Mouse (Mus musculus): ENCODE data around the gene Lhfpl3.

The Lhfpl3 gene

GRCm38 (mm10) chr5:22926171-22926570 is 180.3 kb downstream of the Lhfpl3 start:
- DNase-seq (ENCODE audit: low read depth in 2 of 2, low spot score in 2 of 2): no peak

DNA sequence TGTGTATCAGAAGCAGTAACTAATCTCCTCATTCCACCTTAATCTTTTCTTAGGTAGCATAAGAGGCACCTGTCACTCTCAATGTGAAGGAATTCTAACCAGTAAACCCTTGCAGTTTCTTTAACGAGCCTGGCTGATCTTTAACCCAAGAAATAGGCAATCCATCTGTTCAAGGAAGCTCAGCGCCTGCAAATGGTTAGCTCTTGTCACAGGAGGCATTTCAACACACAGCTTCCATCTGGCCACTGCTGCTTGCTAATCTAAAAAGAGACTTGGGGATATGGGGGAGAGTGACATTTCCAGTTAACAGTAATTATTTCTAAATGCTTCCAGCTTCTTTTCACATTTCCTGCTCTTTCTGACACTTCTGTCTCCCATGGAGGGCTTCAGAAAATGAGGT is 182.9 kb downstream of the Lhfpl3 start:
- DNase-seq (ENCODE audit: low read depth in 2 of 2, low spot score in 2 of 2): no peak

DNA sequence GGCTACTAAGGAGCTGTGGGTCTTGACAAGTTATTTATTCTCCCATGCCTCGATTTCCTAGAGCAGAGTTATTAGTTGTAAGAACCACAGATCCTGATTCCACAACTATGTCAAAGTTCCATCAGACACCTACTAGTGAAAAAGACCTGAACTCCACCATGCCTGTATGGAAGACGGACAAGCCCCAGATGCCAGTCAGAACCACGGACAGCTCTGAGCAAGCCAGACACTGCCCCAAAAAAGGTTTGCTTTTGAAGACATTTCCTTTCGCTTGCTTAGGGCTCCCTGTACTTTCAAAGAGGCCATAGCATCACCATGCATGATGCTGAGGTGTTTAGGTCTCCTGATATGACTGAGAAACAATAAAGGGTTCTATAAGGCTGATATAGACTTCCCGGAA is 197.4 kb downstream of the Lhfpl3 start:
- no peak for DNase-seq (ENCODE audit: low read depth in 2 of 2, low spot score in 2 of 2)

DNA sequence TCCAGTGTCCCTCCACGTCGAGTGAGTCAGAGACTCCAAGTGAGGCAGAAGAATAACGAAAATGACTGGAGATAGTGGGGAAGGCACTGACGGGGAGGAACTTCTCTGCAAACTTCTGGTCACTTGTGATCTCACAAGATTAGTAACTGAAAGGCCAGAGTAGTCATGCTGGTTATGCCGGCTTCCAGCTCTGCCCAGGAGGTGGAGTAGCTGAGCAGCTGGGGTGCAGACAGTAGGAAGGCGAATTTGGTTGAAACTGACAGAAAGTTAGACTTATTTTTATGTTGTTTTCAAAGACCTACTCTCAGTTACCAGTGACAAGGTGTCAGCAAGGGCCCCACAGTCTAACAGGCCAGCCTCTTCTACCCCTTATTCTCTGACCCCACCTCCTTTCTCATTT is 217.4 kb downstream of the Lhfpl3 start:
- no peak for DNase-seq (ENCODE audit: low read depth in 2 of 2, low spot score in 2 of 2)

DNA sequence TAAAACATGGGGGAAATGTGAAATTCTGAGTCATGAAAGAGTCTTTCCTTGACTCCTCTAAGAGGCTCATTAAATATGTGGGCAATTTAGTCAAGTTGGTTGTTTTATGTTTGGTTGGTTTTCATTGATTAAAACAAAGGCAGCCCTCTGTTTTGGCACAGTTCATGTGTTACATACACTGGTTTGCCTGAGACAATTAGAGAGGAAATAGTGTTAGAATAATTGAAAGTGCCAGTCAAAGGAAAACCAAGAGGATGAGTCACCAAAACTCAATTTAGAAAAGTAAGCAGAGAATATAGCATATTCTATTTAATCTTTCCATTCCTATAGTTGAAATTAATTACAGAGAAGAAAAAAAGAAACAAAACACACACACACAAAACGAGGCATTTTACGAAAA is 240.9 kb downstream of the Lhfpl3 start:
- DNase-seq (ENCODE audit: low read depth in 2 of 2, low spot score in 2 of 2): no peak

DNA sequence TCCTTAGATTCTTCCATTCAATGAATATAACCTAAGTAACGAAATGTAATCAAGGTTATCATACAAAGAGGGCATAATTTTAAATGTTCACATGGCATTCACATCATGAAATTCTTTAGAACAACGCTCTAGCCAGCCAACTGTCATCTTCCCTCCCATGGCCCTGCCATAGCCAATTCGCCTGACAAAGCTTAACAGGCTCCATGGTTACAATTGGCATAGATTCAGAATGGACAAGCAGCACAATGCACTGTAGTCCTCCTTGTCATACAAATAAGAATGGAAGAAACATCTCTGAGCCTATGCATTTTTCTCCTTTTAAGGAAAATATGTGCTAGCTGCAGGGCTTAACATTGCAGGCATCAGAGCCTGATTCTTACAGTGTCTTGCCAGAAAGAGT is 254.0 kb downstream of the Lhfpl3 start:
- no peak for DNase-seq (ENCODE audit: low read depth in 2 of 2, low spot score in 2 of 2)

- no peak for DNase-seq (ENCODE audit: low read depth in 2 of 2, low spot score in 2 of 2)
Measured at GRCm38 (mm10) chr5:23003123-23003797, 257.4 kb downstream of the Lhfpl3 start.

DNA sequence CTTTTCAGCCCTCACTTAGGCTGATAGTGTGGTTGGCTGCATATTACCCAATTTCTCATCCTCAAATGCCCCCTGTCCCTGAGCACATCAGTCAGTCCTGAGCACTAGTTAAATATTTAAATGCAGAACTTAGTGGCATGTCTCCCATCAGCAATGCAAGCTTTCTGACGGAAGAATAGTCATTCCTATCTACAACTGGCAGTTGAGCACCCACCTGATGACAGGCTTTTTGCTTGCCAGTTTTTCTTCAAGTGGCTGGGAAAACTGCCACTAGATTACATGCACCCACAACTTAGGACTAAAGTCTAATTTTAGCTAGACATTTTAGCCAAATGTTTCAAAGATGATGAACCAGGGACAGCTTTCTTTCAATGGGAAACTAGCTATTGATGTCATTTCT is 260.3 kb downstream of the Lhfpl3 start:
- DNase-seq (ENCODE audit: low read depth in 2 of 2, low spot score in 2 of 2): no peak

- no peak for DNase-seq (ENCODE audit: low read depth in 2 of 2, low spot score in 2 of 2)
Measured at GRCm38 (mm10) chr5:23010460-23010859, 264.6 kb downstream of the Lhfpl3 start.

DNA sequence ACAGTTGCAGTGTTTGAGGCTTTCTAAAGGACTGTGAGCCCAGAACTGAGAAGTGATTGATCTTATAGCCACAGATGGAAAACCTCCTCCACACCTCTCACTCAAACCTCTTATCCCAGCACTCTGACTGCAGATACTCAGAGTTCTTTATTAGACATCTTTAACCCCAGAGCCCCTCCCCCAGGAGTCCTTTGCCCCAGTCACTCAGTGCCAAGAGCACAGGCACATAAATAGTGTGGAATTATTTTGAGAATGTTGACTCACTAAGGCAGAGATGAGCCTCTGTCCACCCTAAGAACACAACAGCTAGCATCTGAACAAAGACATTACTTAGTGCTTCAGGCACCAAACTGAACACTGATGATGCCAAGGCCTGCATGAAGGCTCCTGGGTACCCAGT is 268.1 kb downstream of the Lhfpl3 start:
- no peak for DNase-seq (ENCODE audit: low read depth in 2 of 2, low spot score in 2 of 2)

DNA sequence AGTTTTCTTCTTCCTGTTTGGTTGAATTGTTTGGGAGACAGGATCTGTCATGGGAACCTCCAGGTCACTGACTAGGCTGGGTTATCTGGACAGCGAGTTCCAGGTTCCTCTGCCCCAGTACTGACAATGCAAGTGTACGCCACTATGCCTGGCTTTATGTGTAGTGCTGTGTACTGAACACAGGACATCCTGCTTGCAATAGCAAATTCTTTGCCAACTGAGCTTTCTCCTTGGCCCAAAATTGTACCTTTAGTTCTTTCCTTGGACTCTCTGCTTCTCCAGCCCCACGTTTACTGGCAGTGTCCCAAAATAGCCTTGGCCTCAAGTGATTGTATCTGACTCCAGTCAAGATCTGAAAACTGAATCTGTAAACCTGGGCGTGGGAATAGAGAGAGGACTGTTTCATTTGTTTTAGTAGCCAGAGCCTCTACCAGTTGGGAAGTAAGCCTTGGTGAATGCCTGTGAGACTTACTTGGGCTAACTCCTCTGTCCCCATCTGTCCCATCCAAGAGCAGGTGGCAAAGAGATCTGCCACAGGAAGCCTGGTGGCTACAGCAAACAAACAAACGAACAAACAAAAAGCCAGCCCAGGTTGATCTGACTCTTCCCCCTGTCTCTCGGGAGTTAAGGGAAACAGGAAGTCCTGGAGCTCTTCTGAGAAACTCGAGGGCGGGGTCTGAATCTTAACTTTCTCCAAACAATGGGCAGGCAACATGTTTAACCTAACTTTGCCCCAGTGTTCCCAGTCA is 269.9 kb downstream of the Lhfpl3 start:
- no peak for DNase-seq (ENCODE audit: low read depth in 2 of 2, low spot score in 2 of 2)

GRCm38 (mm10) chr5:23034944-23035726 is 289.3 kb downstream of the Lhfpl3 start:
- no peak for DNase-seq (ENCODE audit: low read depth in 2 of 2, low spot score in 2 of 2)

DNA sequence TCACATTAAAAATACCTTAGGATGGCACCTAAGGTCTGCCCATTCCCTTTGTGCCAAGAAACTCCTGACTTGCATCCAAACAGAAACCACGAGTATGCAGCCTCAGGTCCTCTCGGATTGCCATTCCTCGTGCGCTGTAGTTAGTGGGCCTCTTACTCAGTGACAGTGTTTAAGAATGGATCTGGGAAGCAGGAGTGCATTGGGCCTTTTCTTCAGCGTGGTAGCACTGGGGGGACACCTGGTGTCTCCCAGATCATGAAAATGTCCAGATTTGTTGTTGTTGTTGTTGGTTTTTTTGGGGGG is 289.8 kb downstream of the Lhfpl3 start:
- no peak for DNase-seq (ENCODE audit: low read depth in 2 of 2, low spot score in 2 of 2)

DNA sequence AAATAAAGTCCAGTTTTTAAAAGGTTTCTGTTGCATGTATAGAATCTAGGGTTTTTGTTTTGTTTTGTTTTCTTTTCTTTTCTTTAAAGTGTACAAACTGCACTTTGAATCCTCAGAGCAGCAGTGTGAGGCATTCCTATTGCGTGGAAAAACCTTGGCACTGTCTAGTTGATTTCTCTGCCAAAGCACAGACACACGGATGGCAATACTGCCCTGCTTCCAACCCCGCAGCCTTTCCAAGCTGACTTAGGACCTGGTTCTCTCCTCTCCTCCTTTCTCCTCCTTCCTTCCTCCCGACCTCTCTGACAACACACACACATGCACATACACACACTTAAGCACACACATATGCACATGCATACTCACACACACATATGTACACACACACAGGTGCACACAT is 294.6 kb downstream of the Lhfpl3 start:
- DNase-seq (ENCODE audit: low read depth in 2 of 2, low spot score in 2 of 2): no peak

DNA sequence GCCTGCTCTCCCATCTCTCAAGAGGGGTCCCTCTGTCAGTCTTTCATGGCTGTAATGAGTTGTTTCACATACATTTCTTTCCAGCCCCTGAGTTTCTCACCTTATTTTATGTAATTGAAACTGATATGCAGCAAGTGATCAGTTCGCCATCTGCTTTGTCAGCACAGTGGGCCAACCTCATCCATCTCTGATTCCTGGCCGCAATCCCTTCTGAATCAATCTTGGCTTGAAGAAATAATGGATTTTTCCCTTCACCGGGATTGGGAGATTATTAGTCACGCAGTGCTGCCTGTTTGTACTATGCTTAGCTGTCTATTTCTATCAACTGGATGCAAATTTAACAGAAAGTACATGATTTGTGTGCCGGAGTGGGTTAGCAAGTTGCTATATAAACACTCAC is 297.0 kb downstream of the Lhfpl3 start:
- DNase-seq (ENCODE audit: low read depth in 2 of 2, low spot score in 2 of 2): no peak

- DNase-seq (ENCODE audit: low read depth in 2 of 2, low spot score in 2 of 2): no peak
Measured at GRCm38 (mm10) chr5:23049083-23049663, 303.3 kb downstream of the Lhfpl3 start.

DNA sequence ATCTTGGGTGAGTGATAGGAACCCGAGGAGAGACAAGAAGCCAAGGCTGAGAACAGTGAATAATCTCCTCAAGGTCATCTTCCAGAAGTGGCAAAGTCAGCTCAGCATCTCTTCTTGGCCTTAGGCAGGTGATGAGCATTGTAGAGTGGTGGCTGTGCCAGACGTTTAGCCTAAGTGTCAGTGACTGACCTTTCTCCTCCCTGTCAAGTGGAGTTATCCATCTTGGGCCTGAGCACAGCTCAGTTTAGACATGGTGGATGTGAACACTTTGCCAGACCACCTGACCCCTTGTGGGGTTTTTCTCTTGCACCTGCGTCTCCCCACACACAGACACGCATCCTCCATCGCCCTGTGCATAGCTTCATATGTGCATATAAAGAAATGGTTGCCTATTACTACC is 305.6 kb downstream of the Lhfpl3 start:
- no peak for DNase-seq (ENCODE audit: low read depth in 2 of 2, low spot score in 2 of 2)

- DNase-seq (ENCODE audit: low read depth in 2 of 2, low spot score in 2 of 2): no peak
Measured at GRCm38 (mm10) chr5:23094894-23095293, 349.0 kb downstream of the Lhfpl3 start.

DNA sequence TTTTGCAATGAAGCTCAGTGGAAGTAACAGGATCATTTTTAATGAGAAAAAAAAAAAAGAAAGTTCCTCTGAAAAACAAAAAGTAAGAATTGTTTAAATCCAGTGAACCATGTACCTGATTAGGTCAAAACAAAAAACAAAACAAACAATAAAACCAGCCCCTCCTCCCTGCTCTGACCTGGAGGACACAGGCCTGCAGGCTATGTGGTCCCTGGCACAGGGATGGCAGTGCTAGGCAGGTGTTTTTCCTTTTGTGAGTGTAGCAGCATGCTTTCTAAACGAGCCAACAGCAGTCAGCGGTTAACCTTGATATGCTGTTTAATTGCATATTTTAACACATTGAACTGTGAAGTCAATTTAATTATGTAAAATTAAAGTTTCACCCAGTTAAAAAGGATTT is 360.7 kb downstream of the Lhfpl3 start:
- no peak for DNase-seq (ENCODE audit: low read depth in 2 of 2, low spot score in 2 of 2)

DNA sequence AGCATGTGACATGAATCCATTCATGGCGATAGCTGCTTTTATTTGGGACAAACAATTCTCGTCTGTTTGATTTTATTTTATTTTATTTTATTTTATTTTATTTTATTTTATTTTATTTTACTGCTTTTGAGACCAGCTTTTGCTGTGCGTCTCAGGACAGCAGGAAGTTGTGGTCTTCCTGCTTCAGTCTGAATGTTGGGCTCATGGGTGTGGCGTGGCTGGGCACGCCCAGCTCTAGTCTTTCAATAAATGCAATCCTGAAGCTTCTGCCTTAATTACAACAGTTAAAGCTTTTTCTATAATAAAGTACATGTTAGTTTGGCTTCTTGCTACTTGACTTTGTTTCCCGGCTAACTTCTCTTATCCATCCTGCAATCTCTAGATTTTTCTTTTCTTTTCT is 365.4 kb downstream of the Lhfpl3 start:
- no peak for DNase-seq (ENCODE audit: low read depth in 2 of 2, low spot score in 2 of 2)

GRCm38 (mm10) chr5:23114249-23114648 is 368.4 kb downstream of the Lhfpl3 start:
- DNase-seq (ENCODE audit: low read depth in 2 of 2, low spot score in 2 of 2): no peak

GRCm38 (mm10) chr5:23126851-23127250 is 381.0 kb downstream of the Lhfpl3 start:
- DNase-seq (ENCODE audit: low read depth in 2 of 2, low spot score in 2 of 2): no peak

Measured in CD8-positive naive resting alpha-beta T cell, adult 2 months (primary cell).